Mouse (Mus musculus): ENCODE data around the gene Crtc3.

Gene Crtc3

GRCm38 (mm10) chr7:80688556-80689220 is at the start of gene Crtc3:
TSS of gene Crtc3 (minus strand) at chr7:80688877.
- DNase-seq (ENCODE audit: low spot score in 2 of 2): peak; percentile 42 to 53

DNA sequence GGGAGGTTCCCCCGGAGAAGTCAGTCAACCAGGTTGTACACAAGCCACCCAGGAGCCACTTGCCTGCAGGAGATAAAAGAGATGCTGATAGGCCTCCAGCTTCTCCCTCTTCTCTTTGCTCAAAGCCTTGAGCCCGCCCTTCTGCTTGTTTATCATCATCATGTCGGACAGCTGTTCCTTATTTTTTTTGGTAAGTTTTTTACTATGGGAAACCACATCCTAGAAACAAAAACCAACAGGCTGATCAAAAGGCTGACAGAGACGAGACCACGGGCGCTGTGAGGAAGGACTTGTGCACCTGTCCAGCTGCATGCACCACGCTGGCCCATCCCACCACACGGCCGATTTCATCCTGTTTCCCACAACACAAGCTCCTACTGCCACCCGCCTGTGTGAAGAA is 47.5 kb upstream of the Crtc3 start:
- no peak for DNase-seq (ENCODE audit: low spot score in 2 of 2)

DNA sequence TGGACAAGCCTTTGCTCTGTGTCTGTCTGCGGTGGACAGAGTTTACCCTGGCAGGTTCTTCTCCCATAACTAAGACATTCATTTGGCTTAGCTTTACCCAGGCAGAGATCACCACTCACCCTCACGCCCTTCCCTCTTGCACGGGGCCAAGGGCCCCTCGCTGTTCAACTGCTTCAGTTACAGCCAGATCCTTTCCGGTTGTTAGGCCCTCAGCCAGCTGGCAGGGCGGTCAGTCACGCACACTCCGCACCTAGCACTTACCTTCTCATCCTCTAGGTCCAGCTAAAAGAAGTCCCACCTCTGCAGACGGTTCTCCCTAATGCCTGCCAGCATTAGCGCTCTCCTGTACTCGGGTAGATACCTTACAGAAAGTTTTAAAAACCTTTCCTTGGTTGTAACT is 44.3 kb upstream of the Crtc3 start:
- DNase-seq (ENCODE audit: low spot score in 2 of 2): no peak

- DNase-seq (ENCODE audit: low spot score in 2 of 2): peak; percentile 41 to 65
Observed at GRCm38 (mm10) chr7:80729662-80730061, 41.0 kb upstream of the Crtc3 start.

DNA sequence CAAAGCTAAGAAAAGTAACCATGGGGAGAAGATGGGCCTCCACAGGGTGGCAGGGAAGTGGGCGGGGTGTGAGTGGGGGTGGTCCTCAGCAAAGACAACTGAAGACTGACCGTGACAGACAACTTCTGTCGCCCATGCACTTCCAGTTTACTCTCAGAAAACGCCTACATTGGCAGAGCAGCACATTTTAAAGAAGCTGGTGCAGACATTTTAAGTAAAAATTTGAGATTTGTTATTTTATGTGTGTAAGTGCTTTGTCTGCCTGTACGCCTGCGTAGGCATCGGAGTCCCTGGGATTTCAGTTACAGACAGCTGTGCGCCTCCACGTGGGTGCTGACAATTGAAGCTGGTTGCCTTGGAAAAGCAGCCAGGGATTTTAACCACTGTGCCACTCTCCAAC is 32.4 kb upstream of the Crtc3 start:
- DNase-seq (ENCODE audit: low spot score in 2 of 2): no peak

DNA sequence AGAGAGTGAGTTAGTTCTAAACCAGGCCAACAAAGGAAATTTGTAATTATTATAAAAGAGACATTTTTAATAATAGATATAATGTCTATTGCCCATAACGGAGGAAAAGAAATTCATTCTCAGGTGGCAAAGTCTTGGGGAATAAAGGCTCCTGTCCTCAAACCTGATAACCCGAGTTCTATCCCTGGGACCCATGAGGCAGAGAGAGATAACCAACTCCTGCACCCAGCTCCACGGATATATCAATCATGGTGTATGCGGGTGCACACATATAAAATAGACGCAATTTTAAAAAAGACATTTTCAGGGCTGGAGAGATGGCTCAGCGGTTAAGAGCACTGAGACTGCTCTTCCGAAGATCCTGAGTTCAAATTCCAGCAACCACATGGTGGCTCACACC is 30.9 kb upstream of the Crtc3 start:
- no peak for DNase-seq (ENCODE audit: low spot score in 2 of 2)

DNA sequence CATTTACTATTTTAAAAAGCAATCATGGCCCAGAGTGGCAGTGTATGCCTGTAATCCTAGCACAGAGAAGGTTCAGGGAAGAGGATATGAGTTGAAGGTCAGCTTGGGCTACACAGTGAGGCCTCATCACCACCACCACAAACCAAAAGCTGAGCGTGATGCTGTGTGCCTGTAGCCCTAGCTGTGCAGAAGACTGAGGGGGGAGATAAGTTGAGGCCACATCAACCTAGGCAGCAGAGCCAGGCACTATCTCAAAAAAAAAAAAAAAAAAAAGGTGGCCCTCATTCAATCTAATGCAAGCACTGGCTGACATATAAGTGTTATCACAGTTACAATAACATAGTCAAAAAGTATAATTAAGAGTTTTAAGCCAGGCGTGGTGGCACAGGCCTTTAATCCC is 30.4 kb upstream of the Crtc3 start:
- DNase-seq (ENCODE audit: low spot score in 2 of 2): no peak

DNA sequence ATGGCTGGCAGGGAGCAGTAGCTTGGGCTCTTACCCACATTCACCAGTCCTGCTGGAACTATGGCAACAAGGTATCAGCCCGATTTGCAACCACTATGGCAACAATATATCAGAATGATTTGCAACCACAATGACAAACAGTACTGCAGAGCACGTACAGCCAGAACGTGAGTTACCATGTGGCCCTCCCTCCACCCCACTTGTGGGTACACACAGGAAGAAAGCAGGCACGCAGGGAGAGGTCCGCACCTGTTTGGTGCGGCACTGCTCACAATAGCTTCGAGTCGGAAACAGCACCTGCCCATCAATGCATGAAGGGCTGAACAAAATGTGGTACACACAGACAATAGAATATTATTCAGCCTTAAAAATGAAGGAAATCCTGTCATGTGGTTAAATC is 29.8 kb upstream of the Crtc3 start:
- DNase-seq (ENCODE audit: low spot score in 2 of 2): peak in 1 of 2 experiments; percentile 15

- DNase-seq (ENCODE audit: low spot score in 2 of 2): no peak
Observed at GRCm38 (mm10) chr7:80716758-80717157, 28.1 kb upstream of the Crtc3 start.

GRCm38 (mm10) chr7:80715306-80715705 is 26.6 kb upstream of the Crtc3 start:
- DNase-seq (ENCODE audit: low spot score in 2 of 2): no peak

DNA sequence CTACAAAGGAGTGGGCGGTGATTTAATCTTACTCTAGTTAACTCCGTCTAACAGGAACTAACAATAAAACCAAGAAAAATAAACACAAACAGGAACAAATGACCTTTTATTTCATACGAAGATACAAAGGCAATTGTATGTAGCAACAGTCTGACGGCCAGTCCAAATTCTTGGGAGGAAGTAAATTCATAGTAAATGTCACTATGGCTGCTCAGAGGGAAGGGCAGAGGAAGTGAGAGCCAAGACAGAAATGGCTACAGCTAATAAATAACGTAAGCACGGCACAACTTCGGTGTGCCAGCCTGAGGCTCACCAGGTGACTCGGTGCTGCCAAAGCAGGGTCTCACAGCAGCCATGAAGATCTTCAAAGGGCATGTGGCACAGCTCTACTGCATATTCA is 22.8 kb upstream of the Crtc3 start:
- DNase-seq (ENCODE audit: low spot score in 2 of 2): no peak

DNA sequence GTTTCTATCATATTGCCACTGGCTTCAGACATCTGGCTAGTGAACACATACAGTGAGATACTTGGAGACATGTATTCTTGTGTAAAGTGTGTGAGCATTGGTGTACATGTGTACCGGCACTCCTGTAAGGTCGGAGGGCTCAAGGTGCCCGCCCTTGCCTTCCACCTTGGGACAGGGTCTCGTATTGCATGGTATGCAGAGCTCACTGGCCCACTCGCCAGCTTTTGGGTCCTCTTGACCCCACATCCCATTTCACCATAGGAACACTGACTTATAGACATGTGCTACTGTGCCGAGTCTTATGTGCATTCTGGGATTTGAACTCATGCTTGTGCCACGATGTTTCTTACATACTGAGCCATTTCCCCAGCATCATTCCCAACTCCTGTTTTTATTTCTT is 21.7 kb upstream of the Crtc3 start:
- DNase-seq (ENCODE audit: low spot score in 2 of 2): no peak

- no peak for DNase-seq (ENCODE audit: low spot score in 2 of 2)
Observed at GRCm38 (mm10) chr7:80704066-80704465, 15.4 kb upstream of the Crtc3 start.

- no peak for DNase-seq (ENCODE audit: low spot score in 2 of 2)
Observed at GRCm38 (mm10) chr7:80702510-80702909, 13.8 kb upstream of the Crtc3 start.

GRCm38 (mm10) chr7:80699709-80700108 is 11.0 kb upstream of the Crtc3 start:
- DNase-seq (ENCODE audit: low spot score in 2 of 2): no peak

- DNase-seq (ENCODE audit: low spot score in 2 of 2): no peak
Observed at GRCm38 (mm10) chr7:80698940-80699339, 10.3 kb upstream of the Crtc3 start.

GRCm38 (mm10) chr7:80697859-80698258 is 9.2 kb upstream of the Crtc3 start:
- no peak for DNase-seq (ENCODE audit: low spot score in 2 of 2)

DNA sequence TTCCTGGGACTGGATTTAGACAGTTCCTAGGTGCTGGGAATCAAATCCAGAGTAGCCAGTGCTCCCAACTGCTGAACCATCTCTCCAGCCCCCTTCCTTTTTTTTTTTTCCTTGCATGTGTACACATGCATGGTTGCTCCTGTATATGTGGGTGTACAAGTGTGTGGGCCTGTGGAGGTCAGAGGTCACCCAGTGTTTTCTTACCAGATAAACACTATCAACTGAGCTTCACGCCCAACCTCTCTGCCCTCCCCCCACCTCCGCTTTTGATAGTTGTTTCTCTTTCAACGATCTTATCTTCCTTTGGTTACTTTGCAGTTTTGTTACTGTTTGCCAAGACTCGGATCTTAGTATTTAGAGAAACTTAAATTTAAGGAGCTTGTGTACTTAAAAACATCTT is 8.2 kb upstream of the Crtc3 start:
- DNase-seq (ENCODE audit: low spot score in 2 of 2): no peak

DNA sequence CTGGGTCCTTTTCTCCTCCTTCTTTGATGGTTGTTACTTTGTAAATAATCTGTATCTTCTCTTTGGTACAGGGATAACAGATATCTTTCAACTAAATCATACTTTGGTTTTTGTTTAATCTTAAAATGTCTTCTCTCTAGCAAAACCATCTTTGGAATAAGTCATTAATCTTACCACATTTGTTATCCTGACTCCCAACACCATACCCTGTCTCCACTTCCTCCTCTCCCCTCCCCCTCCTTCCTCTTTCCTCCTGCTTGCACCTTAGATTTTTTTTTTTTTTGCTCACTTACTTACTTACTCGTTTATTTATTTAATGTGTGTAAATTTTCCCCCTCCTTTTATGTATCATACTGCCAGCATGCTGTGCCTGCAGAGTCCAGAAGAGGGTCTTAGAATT is 7.7 kb upstream of the Crtc3 start:
- DNase-seq (ENCODE audit: low spot score in 2 of 2): no peak

DNA sequence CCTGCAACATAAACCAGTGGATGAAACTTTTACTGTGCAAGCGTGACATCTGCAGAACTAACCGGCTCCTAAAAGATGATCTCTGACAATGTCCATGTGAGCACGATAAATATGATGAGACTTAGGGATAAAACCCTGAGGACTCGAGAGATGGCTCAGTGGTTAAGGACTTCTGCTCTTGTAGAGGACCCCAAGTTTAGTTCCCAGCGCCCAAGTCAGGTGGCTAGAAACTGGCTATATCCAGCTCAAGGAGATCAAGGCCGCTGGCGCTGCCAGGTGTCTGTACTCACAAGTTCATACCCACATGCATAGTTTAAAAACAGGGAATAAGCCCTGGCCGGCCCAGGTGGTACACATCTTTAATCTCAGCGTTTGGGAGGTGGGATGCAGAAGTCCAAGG is 3.8 kb upstream of the Crtc3 start:
- DNase-seq (ENCODE audit: low spot score in 2 of 2): no peak

DNA sequence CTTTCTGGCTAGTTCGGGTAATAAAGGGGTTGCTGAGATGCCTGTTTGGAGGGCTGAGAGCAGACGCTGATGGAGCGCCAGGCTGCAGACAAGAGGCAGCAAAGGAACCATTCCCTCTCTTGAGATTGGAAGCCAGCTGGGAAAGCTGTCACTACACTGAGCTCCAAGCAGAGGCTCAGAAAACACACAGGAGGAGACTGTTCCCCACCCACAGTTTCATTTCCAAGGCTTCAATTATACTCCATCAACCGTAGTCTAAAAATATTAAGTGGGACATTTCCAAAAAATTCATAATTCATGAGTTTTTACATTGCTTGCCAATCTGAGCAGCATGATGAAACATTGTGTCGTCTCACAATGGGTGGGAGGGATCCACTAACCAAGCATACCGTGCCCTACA is 2.5 kb upstream of the Crtc3 start:
- DNase-seq (ENCODE audit: low spot score in 2 of 2): no peak

DNA sequence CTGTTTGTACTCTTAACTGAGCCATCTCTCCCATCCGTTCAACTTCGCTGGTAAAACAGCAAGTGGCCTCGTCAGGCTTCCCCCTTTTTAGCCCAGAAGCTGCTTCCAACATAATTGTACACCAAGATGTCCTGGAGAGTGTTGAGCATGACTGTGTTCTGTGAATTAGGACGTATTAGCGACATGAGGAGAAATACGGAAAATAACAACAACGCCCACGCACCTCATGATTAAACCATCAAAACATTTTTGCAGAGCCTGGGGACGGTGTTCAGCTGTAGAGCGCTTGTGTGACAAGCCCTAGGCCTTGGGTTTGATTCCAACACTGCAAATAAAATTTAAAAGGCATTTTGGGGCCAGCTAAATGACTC is 529 bp upstream of the Crtc3 start:
- DNase-seq (ENCODE audit: low spot score in 2 of 2): peak in 1 of 2 experiments; percentile 10

DNA sequence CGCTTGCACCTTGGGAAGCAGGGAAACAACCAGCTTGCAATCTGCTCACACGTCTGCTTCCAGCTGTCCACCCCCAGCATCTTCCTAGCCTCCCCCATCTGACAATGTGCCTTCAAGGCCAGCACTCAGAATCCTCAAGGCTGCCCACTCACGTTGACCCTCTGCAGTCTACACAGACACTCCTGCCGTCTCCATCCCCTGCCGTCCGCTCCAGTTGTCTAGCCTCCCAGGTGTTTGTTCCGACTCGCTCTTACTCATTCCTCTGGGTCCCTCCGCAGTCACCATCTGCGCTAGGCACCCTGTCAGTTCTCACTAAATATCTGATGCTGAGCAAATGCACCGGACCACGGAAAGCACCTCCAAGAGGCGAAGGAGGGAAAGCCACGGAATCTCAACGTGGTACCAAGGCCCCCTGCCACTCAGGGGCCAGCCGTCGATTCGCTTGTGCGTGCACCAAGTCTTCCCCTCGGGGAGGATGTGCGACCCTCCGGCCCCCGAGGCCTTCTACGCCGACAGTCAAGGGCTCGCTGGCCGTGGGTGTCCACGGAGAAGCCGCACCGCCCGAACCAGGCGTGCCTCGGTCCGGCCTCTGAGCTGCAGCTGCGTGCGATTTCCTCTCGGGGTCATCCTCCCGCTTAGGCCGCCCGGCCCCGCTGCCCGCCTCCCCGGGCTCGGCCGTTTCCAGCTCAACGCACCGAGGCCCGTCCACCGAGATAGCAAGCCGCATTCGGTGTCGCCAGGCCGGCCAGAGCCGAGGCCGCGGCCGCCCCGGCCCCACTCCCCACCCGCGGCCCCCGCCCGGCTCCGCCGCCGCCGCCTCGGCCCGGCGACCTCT is 739 bp downstream of the Crtc3 start:
- peak; percentile 53 to 56 for DNase-seq (ENCODE audit: low spot score in 2 of 2)
